Mouse (Mus musculus): Measurements from ENCODE around the gene Slc10a1. TPM values are rescaled to one million over a fixed set of nuclear protein-coding genes. Genes with fewer than 3 reads are reported as not detected.

The Slc10a1 gene
- polyA plus RNA-seq, 1 experiment from 2014 or later, result 0.66 TPM

DNA sequence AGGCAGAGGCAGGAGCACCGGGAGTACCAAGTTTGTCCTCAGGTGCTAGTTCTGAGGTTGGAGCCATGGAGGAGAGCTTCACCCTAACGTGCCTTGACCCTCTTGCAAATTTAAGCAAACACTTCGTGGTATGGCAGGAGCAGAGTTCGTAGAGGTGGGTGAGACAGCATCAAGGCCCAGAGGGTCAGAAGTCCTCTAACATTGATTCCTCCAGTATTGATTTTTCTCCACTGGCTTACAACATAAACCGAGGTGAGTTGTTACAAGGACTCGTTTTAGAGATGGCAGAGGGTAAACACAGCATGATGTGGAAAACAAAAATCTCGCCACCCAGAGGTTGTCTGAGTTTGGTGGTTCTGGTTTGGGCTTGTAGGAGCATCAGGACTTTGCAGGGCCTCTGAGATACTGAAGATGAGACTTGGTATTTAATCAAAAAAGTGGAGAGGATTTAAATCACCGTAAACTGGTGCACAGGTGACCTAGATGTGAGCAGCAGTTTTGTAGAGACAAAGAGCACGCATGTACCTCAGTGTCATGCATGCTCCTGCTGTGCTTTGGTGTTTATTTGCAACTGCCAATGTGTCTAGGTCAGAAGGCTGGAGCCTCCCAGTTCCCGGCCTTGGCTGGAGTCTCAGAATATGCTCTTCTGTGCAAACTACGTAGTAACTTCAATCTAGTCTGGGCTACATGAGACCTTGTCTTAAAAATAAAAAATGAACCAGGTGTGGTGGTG is 7.6 kb upstream of the Slc10a1 start:
- no peak for ATAC-seq (ENCODE audit: low read depth)
- no peaks in the 10 kb centered on the region for H3K4me1 ChIP-seq (ENCODE audit: control insufficient read depth, insufficient read depth, low read length)
- no peak overlapping the region for H3K4me2 ChIP-seq (ENCODE audit: low read depth, low read length)
- no peaks in the 10 kb centered on the region for H3K27me3 ChIP-seq (ENCODE audit: control insufficient read depth, insufficient read depth, low read length)
- 90% methylated on average over 11 of the region's 11 CpGs for WGBS
- H3K4me3 ChIP-seq (ENCODE audit: low read depth, low read length), result no peak overlapping the region
- no peaks in the 10 kb centered on the region for H3K9me3 ChIP-seq (ENCODE audit: control insufficient read depth, low read length)
- H3K9ac ChIP-seq (replicated peaks; ENCODE audit: low read depth, low read length), result no peak overlapping the region
- no peak overlapping the region for H3K27ac ChIP-seq (ENCODE audit: low read depth, low read length)
- H3K36me3 ChIP-seq (ENCODE audit: control insufficient read depth, insufficient read depth, low read length), result no peaks in the 10 kb centered on the region

DNA sequence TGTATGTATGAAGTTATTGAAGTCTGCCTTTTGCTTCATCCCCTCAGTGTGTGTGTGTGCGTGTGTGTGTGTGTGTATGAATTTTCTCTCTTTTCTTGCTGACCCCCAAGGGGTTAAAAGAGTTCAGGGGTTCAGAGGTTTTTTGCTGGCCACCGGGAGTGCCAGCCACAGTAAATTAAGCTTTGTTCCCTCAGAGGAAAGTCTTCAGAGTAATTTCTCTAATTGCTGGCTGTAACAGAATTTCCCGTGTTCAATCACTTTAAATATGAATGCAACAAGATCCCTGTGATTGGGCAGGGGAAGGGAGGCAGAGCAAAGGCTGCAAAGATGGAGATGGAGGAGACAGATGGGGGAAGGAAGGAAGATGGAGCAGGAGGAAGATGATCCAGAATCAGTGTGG is 3.3 kb upstream of the Slc10a1 start:
- Histone ChIP-seq H3K9me3 (ENCODE audit: control insufficient read depth, low read length) (no peaks in the 10 kb centered on the region), H3K4me1 (ENCODE audit: control insufficient read depth, insufficient read depth, low read length) (no peaks in the 10 kb centered on the region), H3K36me3 (ENCODE audit: control insufficient read depth, insufficient read depth, low read length) (no peaks in the 10 kb centered on the region), H3K4me2 (ENCODE audit: low read depth, low read length) (no peak overlapping the region), H3K27ac (ENCODE audit: low read depth, low read length) (no peak overlapping the region), H3K27me3 (ENCODE audit: control insufficient read depth, insufficient read depth, low read length) (no peaks in the 10 kb centered on the region), H3K4me3 (ENCODE audit: low read depth, low read length) (no peak overlapping the region), H3K9ac (replicated peaks; ENCODE audit: low read depth, low read length) (no peak overlapping the region)
- no peak for ATAC-seq (ENCODE audit: low read depth)
- 19% methylated on average over 3 of the region's 3 CpGs for WGBS

DNA sequence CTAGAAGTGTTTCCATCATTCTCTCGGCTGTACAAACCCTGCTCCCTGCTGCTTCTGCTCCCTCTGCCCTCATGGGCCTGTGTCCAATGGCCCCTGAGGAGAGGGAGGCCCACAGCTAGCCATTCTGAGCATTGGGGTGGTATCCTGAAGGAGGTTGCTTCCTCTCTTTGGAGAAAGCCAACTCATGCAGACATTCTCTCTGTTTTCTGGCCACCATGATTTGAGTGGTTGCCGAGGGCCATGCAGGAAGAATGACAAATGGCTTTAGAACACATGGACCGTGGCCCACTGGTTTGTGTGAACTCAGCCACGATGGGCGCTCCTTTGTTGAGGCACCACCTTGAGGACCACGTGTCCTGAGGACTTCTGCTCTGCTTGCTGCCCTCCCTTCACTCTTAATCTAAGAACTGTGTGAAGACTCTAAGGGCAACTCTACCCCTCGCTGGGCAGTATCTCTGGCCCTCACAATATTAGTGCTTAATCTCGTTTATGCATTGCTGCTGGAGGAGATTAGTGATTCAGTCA is 1.7 kb upstream of the Slc10a1 start:
- no peaks in the 10 kb centered on the region for H3K36me3 ChIP-seq (ENCODE audit: control insufficient read depth, insufficient read depth, low read length)
- ATAC-seq (ENCODE audit: low read depth), result no peak
- no peaks in the 10 kb centered on the region for H3K9me3 ChIP-seq (ENCODE audit: control insufficient read depth, low read length)
- H3K4me3 ChIP-seq (ENCODE audit: low read depth, low read length), result no peak overlapping the region
- WGBS, result 71% methylated on average over 8 of the region's 8 CpGs
- H3K27ac ChIP-seq (ENCODE audit: low read depth, low read length), result no peak overlapping the region
- no peaks in the 10 kb centered on the region for H3K4me1 ChIP-seq (ENCODE audit: control insufficient read depth, insufficient read depth, low read length)
- no peaks in the 10 kb centered on the region for H3K27me3 ChIP-seq (ENCODE audit: control insufficient read depth, insufficient read depth, low read length)
- H3K4me2 ChIP-seq (ENCODE audit: low read depth, low read length), result no peak overlapping the region
- H3K9ac ChIP-seq (replicated peaks; ENCODE audit: low read depth, low read length), result no peak overlapping the region

DNA sequence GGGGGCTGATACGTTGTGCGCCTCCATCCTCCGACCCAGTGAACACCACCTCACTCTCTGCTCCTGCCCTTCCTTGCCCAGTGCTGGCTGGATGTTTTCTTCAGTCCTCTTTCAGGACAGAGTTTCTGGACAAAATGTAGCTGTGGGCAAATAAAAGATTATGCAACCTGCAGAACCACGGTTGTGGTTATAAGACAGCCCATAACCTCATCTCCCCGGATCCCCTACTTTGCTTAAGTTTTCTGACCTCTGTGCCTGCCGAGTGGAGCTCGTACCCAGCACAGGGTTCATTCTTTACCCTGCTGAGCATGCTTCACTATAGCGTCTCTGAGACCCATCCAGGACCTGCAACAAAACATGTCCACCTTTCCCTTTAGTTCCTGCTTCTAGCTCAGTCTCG is 587 bp downstream of the Slc10a1 start:
- no peaks in the 10 kb centered on the region for H3K36me3 ChIP-seq (ENCODE audit: control insufficient read depth, insufficient read depth, low read length)
- H3K4me1 ChIP-seq (ENCODE audit: control insufficient read depth, insufficient read depth, low read length), result no peaks in the 10 kb centered on the region
- no peaks in the 10 kb centered on the region for H3K27me3 ChIP-seq (ENCODE audit: control insufficient read depth, insufficient read depth, low read length)
- no peak overlapping the region for H3K4me3 ChIP-seq (ENCODE audit: low read depth, low read length)
- WGBS, result 90% methylated on average over 9 of the region's 9 CpGs
- no peak for ATAC-seq (ENCODE audit: low read depth)
- H3K27ac ChIP-seq (ENCODE audit: low read depth, low read length), result no peak overlapping the region
- H3K4me2 ChIP-seq (ENCODE audit: low read depth, low read length), result no peak overlapping the region
- H3K9ac ChIP-seq (replicated peaks; ENCODE audit: low read depth, low read length), result no peak overlapping the region
- no peaks in the 10 kb centered on the region for H3K9me3 ChIP-seq (ENCODE audit: control insufficient read depth, low read length)

DNA sequence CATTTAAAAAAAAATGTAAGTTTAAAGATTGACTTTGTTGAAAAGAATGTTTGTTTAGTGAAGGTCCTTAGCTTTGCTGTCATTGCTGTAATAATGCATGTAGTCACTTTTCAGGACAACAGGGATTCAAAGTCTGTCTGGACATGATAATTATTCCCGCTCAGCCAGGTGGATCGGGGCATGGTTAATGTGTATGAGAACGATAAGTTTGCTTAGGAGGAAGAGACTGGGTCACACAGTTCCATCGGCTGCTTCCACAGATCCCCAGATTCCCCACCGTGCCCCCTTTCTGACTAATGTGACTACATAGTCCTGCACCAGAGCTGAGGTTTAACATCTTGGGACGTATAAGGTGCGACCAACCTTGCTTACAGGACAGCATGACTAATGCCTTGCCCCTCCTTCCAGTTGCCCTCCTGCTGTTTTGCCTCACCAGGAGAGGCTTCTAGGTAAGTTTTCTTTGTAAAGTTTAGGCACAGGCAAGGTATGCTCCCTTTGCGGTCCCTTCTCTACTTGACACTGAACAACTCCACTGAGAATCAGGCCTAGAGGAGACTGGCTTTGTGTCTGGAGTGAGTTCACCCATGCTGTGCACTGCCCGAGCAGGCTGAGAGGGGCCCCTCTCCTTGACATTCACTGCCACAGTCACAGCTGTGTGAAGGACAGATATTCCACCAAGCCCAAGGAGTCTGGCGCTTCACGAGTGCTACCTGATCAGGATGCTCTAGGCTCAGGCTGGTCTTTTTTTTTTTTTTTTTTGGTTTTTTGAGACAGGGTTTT is 2.3 kb downstream of the Slc10a1 start:
- Histone ChIP-seq H3K9me3 (ENCODE audit: control insufficient read depth, low read length) (no peaks in the 10 kb centered on the region), H3K36me3 (ENCODE audit: control insufficient read depth, insufficient read depth, low read length) (no peaks in the 10 kb centered on the region), H3K9ac (replicated peaks; ENCODE audit: low read depth, low read length) (no peak overlapping the region), H3K4me1 (ENCODE audit: control insufficient read depth, insufficient read depth, low read length) (no peaks in the 10 kb centered on the region), H3K27ac (ENCODE audit: low read depth, low read length) (no peak overlapping the region), H3K4me2 (ENCODE audit: low read depth, low read length) (no peak overlapping the region), H3K4me3 (ENCODE audit: low read depth, low read length) (no peak overlapping the region), H3K27me3 (ENCODE audit: control insufficient read depth, insufficient read depth, low read length) (no peaks in the 10 kb centered on the region)
- ATAC-seq (ENCODE audit: low read depth), result no peak
- WGBS, result 86% methylated on average over 11 of the region's 11 CpGs

DNA sequence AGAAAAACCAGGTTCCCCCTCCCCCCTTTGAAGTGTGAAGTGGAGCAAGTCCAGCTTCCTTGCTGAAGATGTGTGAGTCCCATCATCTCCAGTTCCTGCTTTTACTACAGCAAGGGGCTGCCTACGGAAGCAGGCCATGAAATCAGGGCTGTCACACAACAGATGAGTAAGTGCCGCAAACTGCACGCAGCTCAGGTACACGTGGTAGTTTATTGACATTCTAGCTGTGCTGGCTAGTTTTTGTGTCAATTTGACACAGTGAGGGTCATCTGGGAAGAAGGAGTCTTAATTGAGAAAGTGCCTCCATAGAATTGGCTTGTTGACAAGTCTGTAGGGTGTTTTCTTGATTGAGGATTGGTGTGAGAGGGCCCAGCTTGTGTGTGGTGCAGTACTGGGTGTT is 5.9 kb downstream of the Slc10a1 start:
- Histone ChIP-seq H3K4me2 (ENCODE audit: low read depth, low read length) (no peak overlapping the region), H3K27ac (ENCODE audit: low read depth, low read length) (no peak overlapping the region), H3K9me3 (ENCODE audit: control insufficient read depth, low read length) (no peaks in the 10 kb centered on the region), H3K4me1 (ENCODE audit: control insufficient read depth, insufficient read depth, low read length) (no peaks in the 10 kb centered on the region), H3K9ac (replicated peaks; ENCODE audit: low read depth, low read length) (no peak overlapping the region), H3K4me3 (ENCODE audit: low read depth, low read length) (no peak overlapping the region), H3K36me3 (ENCODE audit: control insufficient read depth, insufficient read depth, low read length) (peaks cover 15% of the 10 kb centered on the region), H3K27me3 (ENCODE audit: control insufficient read depth, insufficient read depth, low read length) (no peaks in the 10 kb centered on the region)
- no peak for ATAC-seq (ENCODE audit: low read depth)
- 72% methylated on average over 4 of the region's 4 CpGs for WGBS

DNA sequence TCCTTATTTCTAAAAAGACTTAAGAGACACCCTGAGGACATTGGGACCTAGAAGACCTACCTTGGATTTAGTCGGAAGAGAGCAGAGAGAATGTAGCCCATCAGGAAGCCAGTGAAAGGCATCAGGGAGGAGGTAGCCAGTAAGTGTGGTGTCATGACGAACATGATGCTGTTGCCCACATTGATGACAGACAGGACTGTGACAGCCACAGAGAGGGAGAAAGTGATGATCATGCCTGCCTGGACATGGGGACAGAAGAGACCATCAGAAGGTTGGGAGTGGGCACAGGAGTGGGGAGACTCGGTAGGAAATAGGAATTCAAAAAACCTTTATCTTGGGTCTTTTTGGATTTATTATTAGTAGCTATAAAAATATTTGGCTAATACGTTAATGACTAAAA is 10.5 kb downstream of the Slc10a1 start:
- no peak overlapping the region for H3K4me3 ChIP-seq (ENCODE audit: low read depth, low read length)
- H3K9me3 ChIP-seq (ENCODE audit: control insufficient read depth, low read length), result no peaks in the 10 kb centered on the region
- no peak overlapping the region for H3K4me2 ChIP-seq (ENCODE audit: low read depth, low read length)
- H3K27ac ChIP-seq (ENCODE audit: low read depth, low read length), result no peak overlapping the region
- H3K36me3 ChIP-seq (ENCODE audit: control insufficient read depth, insufficient read depth, low read length), result peaks cover 36% of the 10 kb centered on the region
- H3K4me1 ChIP-seq (ENCODE audit: control insufficient read depth, insufficient read depth, low read length), result no peaks in the 10 kb centered on the region
- no peaks in the 10 kb centered on the region for H3K27me3 ChIP-seq (ENCODE audit: control insufficient read depth, insufficient read depth, low read length)
- 86% methylated on average over 4 of the region's 4 CpGs for WGBS
- H3K9ac ChIP-seq (replicated peaks; ENCODE audit: low read depth, low read length), result no peak overlapping the region
- no peak for ATAC-seq (ENCODE audit: low read depth)

DNA sequence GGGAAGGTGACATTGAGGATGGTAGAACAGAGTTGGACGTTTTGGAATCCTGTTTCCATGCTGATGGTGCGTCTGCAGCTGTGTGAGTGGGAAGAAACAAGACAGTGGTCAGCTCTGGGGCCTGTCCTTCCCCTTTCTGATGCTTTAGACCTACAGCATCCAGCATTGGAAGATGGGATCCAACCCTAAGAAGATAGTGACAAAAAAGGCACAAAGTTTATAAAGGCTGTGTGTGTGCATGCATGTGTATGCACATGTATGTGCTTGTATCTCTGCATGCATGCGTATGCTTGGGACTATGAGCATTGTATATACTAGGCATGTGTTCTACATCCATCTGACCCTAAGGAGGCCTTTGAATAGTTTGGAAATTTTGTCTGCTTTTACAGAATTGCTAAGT is 12.5 kb downstream of the Slc10a1 start:
- Histone ChIP-seq H3K27me3 (ENCODE audit: control insufficient read depth, insufficient read depth, low read length) (no peaks in the 10 kb centered on the region), H3K4me1 (ENCODE audit: control insufficient read depth, insufficient read depth, low read length) (no peaks in the 10 kb centered on the region), H3K9me3 (ENCODE audit: control insufficient read depth, low read length) (no peaks in the 10 kb centered on the region), H3K4me3 (ENCODE audit: low read depth, low read length) (no peak overlapping the region), H3K9ac (replicated peaks; ENCODE audit: low read depth, low read length) (no peak overlapping the region), H3K36me3 (ENCODE audit: control insufficient read depth, insufficient read depth, low read length) (peaks cover 43% of the 10 kb centered on the region), H3K4me2 (ENCODE audit: low read depth, low read length) (no peak overlapping the region), H3K27ac (ENCODE audit: low read depth, low read length) (no peak overlapping the region)
- ATAC-seq (ENCODE audit: low read depth), result no peak
- WGBS, result 85% methylated on average over 3 of the region's 3 CpGs

DNA sequence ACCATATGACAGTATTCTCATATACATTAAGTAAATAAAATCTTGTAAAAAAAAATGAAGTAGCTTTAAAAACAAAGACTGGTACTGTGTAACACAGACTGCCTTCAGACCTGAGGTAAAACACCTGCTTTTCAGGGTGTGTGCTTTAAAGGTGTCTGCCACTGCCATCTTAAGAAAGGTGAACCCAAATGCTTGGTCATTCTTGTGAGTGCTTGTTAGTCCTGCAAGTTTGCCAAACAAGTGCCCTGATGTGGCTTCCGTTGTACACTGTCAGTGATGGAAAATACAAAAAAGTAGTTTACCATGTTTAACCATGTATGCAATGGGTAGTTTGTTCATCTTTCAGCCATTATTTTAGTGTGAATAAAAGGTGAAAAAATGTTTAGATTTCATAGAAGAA is 16.0 kb downstream of the Slc10a1 start:
- H3K36me3 ChIP-seq (ENCODE audit: control insufficient read depth, insufficient read depth, low read length), result peaks cover 46% of the 10 kb centered on the region
- H3K9ac ChIP-seq (replicated peaks; ENCODE audit: low read depth, low read length), result no peak overlapping the region
- no peaks in the 10 kb centered on the region for H3K9me3 ChIP-seq (ENCODE audit: control insufficient read depth, low read length)
- 94% methylated on average over 1 of the region's 1 CpGs for WGBS
- H3K27me3 ChIP-seq (ENCODE audit: control insufficient read depth, insufficient read depth, low read length), result no peaks in the 10 kb centered on the region
- H3K4me3 ChIP-seq (ENCODE audit: low read depth, low read length), result no peak overlapping the region
- no peak for ATAC-seq (ENCODE audit: low read depth)
- no peaks in the 10 kb centered on the region for H3K4me1 ChIP-seq (ENCODE audit: control insufficient read depth, insufficient read depth, low read length)
- no peak overlapping the region for H3K4me2 ChIP-seq (ENCODE audit: low read depth, low read length)
- H3K27ac ChIP-seq (ENCODE audit: low read depth, low read length), result no peak overlapping the region

Measured in neural tube, embryonic 14.5 days (tissue).